Mouse (Mus musculus) stomach, embryonic 16.5 days (tissue): ENCODE results near the gene Rap1b. TPM values are rescaled to one million over a fixed set of nuclear protein-coding genes. Genes with fewer than 3 reads are reported as not detected.

Source experiments
- ATAC-seq: fragments of 200-750 bp; cut with Nextera tagmentation; 2 replicates; pipeline ENCODE4 v1.8.0; 2017; ENCODE audit warnings: moderate number of reproducible peaks, moderate TSS enrichment; ENCODE audit not compliant: insufficient read depth, low FRiP score
- H3K27ac ChIP-seq: fragments of 300-500 bp; sonication (generic); 2 replicates; pipeline ENCODE4 v1.5.1; 2014; ENCODE audit warnings: low read length
- H3K27me3 ChIP-seq: fragments of 300-500 bp; sonication (generic); 2 replicates; pipeline ENCODE4 v1.6.1; 2014; ENCODE audit warnings: low read length, control low read depth, mixed read lengths; ENCODE audit not compliant: control insufficient read depth, insufficient read depth
- H3K36me3 ChIP-seq: fragments of 300-500 bp; sonication (generic); 2 replicates; pipeline ENCODE4 v1.6.1; 2014; ENCODE audit warnings: low read length; ENCODE audit not compliant: control insufficient read depth, insufficient read depth
- H3K4me1 ChIP-seq: fragments of 300-500 bp; sonication (generic); 2 replicates; pipeline ENCODE4 v1.6.1; 2014; ENCODE audit warnings: low read length, control low read depth, mixed read lengths; ENCODE audit not compliant: control insufficient read depth, insufficient read depth
- H3K4me2 ChIP-seq: fragments of 300-500 bp; sonication (generic); 2 replicates; pipeline ENCODE4 v1.6.1; 2014; ENCODE audit warnings: low read depth, low read length, mixed read lengths
- H3K4me3 ChIP-seq: fragments of 300-500 bp; sonication (generic); replicated peaks from 2 replicates; pipeline ENCODE4 v1.5.1; 2014; ENCODE audit warnings: mild to moderate bottlenecking, low read length
- H3K9ac ChIP-seq: fragments of 300-500 bp; sonication (generic); 2 replicates; pipeline ENCODE4 v1.6.1; 2014; ENCODE audit warnings: low read length
- H3K9me3 ChIP-seq: fragments of 300-500 bp; sonication (generic); replicated peaks from 2 replicates; pipeline ENCODE4 v1.6.1; 2016; ENCODE audit warnings: low read length, control low read depth; ENCODE audit not compliant: control insufficient read depth
- WGBS: fragments of 180-500 bp; shearing (Covaris S2); extraction: QIAGEN DNeasy Blood & Tissue Kit; methylation state at CpG from one replicate; pipeline ENCODE4 v1.1.7; 2014; 5-methylcytosine and 5-hydroxymethylcytosine counted together
- polyA plus RNA-seq: library from polyadenylated mRNA; unstranded; fragments of >200 nt; fragmentation: Nextera tagmentation; extraction: Ambion mirVana; gene quantifications from 2 replicates; pipeline ENCODE4 v1.2.1, GENCODE M21; 2015

Gene Rap1b
- polyA plus RNA-seq, 1 experiment from 2014 or later, result 176 TPM

DNA sequence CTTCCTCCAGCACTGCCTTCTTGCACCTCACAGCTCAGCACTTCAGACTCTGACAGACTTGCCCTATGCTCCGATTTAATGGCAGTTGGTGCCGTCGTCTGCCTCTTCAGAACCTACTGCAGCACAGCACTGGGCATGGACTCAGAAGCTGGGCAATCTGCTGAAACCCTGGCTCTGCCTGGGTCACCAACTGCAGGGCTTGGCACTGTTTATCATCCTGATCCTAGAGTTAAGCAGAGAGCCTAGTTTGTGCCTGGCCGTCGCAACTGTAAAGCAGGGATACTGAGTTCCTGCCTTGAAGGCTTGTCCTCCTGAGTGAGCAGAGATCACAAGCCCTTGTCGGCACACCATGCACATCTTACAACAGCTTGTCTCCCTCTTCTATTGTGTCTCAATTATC is 29.1 kb downstream of the Rap1b start:
- Histone ChIP-seq H3K4me2 (no peak overlapping the region), H3K27ac (no peak overlapping the region), H3K9me3 (no peaks in the 10 kb centered on the region), H3K9ac (no peak overlapping the region), H3K4me1 (no peaks in the 10 kb centered on the region), H3K36me3 (peaks cover 40% of the 10 kb centered on the region), H3K27me3 (no peaks in the 10 kb centered on the region), H3K4me3 (no peak overlapping the region)
- no peak for ATAC-seq
- 93% methylated on average over 6 of the region's 6 CpGs for WGBS

DNA sequence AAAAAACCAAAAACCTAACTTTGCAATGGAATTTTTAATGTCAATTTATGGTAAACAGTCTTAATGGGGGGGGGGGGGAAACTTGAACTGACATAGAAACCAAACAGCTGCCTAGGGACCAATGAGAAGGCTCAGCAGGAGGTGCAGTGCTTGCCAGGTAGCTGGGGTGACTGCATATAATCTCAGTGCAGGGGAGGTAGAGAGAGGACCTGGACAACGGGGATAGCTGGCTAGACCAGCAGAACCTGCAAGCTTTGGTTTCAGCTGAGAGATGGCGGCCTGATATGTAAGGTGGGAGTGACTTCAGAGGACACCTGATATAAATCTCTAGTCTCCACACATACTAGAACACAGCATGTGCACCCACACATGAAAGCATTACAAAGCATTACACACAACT is 33.3 kb downstream of the Rap1b start:
- ATAC-seq, result no peak
- no peak overlapping the region for H3K4me2 ChIP-seq
- no peaks in the 10 kb centered on the region for H3K9me3 ChIP-seq
- no peak overlapping the region for H3K4me3 ChIP-seq
- no peaks in the 10 kb centered on the region for H3K27me3 ChIP-seq
- H3K9ac ChIP-seq, result no peak overlapping the region
- no peak overlapping the region for H3K27ac ChIP-seq
- peaks cover 14% of the 10 kb centered on the region; the same call in 1 of the 2 replicates for H3K36me3 ChIP-seq
- H3K4me1 ChIP-seq, result no peaks in the 10 kb centered on the region
- WGBS, result 94% methylated on average over 2 of the region's 2 CpGs

DNA sequence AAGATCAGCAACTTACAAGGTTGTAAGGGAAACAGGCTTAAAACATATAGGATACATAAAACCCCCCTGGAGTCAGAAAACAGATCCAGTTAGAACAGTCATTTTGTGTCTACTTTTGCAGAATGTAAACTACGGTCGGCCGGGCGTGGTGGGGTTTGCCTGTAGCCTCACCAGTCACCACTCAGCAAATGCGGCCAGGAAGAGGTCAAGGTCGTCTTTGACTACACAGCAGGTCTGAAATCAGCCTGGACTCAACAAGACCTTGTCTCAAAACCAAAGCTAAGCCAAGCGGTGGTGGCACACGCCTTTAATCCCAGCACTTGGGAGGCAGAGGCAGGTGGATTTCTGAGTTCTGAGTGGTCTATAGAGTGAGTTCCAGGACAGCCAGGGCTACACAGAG is 34.3 kb downstream of the Rap1b start:
- Histone ChIP-seq H3K4me1 (no peaks in the 10 kb centered on the region), H3K9ac (no peak overlapping the region), H3K36me3 (peaks cover 7% of the 10 kb centered on the region; the same call in 1 of the 2 replicates), H3K27me3 (no peaks in the 10 kb centered on the region), H3K27ac (no peak overlapping the region), H3K4me2 (no peak overlapping the region), H3K9me3 (no peaks in the 10 kb centered on the region), H3K4me3 (no peak overlapping the region)
- WGBS, result 89% methylated on average over 8 of the region's 8 CpGs
- ATAC-seq, result no peak

DNA sequence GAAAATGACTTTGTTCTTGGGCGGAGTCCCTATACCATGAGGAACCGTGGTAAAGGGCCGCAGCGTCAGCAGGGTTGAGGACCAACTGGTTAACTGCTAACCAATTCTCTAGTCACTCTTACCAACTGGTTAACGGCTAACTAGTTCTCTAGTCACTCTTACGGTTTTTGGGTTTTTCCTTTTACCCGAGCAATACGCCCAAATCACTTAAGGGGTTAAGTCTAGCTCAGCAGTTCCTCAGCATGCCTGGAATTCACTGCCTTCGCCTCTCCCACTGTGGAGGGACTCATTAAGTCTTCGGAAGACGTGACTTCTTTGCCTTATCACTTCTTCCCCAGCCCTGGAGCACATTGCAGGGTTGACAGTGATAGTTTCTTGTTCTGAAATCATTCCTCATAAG is 35.3 kb downstream of the Rap1b start:
- H3K4me1 ChIP-seq, result no peaks in the 10 kb centered on the region
- no peaks in the 10 kb centered on the region for H3K9me3 ChIP-seq
- ATAC-seq, result no peak
- H3K36me3 ChIP-seq, result peaks cover 6% of the 10 kb centered on the region; the same call in 1 of the 2 replicates
- no peak overlapping the region for H3K27ac ChIP-seq
- no peaks in the 10 kb centered on the region for H3K27me3 ChIP-seq
- no peak overlapping the region for H3K9ac ChIP-seq
- H3K4me2 ChIP-seq, result no peak overlapping the region
- no peak overlapping the region for H3K4me3 ChIP-seq
- 79% methylated on average over 11 of the region's 11 CpGs for WGBS

DNA sequence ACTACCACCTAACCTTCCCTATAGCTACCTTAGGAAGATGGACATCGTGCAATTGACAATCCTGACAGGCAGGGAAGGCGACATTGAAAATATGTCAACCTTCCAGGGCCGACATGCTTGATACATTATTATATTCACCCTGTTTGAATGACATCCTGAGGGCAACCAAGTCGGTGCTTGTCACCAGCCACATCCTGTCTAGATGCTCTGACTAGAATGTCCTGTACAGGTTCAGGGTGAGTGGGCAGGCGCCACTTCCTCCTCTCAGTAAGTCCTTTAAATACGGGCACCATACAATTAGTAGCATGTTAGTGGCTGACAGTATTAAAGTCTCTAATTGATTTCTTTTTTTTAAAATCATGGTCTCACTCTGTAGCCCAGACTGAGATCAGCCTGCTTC is 37.8 kb downstream of the Rap1b start:
- Histone ChIP-seq H3K4me3 (no peak overlapping the region), H3K4me1 (no peaks in the 10 kb centered on the region), H3K9ac (no peak overlapping the region), H3K27me3 (no peaks in the 10 kb centered on the region), H3K4me2 (no peak overlapping the region), H3K9me3 (no peaks in the 10 kb centered on the region), H3K27ac (no peak overlapping the region), H3K36me3 (peaks cover 2% of the 10 kb centered on the region; the same call in 1 of the 2 replicates)
- WGBS, result 80% methylated on average over 6 of the region's 6 CpGs
- ATAC-seq, result no peak

DNA sequence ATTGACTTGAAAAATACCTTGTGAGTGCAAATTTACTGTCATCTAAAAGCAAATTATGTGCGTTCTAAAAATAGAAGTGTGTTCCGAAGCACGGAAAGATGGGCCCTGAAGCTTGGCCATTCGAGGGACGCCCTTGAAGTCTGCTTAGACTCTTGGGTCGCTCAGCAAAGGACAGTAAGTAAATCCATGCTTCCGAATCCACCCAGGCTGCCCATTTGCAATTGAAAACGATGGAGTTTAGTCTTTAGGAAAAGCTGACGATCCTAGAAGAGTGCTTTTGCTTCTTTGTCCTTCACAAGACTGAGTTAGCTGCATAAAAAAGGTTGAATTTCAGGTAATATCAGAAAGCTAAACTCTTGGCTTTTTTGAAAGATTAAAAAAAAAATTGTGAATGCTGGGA is 39.9 kb downstream of the Rap1b start:
- Histone ChIP-seq H3K9me3 (no peaks in the 10 kb centered on the region), H3K36me3 (no peaks in the 10 kb centered on the region), H3K4me2 (no peak overlapping the region), H3K9ac (no peak overlapping the region), H3K4me3 (no peak overlapping the region), H3K27ac (no peak overlapping the region), H3K27me3 (no peaks in the 10 kb centered on the region), H3K4me1 (no peaks in the 10 kb centered on the region)
- no peak for ATAC-seq
- WGBS, result 66% methylated on average over 9 of the region's 9 CpGs

DNA sequence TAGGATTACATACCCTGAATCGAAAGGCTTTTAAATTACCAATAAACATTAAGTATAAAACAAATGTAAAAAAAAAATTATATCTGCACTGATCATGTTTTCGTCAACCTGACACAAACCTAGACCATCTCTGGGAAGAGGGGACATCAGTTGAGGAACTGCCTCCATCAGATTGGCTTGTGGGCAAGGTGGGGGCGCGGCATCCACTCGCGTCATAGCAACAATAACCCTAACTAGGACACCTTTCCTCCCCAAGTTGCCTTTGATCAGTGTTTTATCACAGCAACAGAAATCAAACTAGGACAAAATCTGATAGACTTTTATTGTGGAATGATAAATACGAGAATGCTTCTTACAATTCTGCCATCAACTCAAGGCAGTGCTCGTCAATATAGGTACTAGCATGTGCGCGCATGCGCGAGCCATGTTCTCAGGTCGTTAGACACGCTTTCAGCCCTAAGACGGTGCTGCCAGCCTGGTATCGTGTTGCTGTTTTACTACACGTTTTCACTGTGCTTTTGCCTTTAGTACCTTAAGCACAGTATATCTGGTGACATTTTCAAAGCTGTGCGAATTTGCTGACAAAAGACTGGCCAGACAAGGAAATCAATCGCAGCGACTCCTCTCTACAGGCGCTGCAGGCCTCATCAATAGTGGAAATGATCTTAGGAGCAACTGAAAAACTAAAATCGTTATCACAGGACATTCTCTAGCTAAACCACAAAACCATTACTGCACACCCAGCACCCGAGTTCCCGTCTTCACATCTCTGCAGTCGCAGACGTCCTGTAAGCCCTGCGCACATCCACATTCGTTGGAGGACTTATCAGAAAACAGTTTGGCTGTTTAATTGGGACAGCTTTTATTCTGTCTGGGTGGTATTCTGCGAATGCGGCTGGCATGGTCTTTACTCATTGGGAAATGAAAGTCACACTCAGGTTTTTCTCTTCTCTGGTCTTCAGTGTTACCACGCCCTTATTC is 41.7 kb downstream of the Rap1b start:
- no peaks in the 10 kb centered on the region for H3K27me3 ChIP-seq
- no peak overlapping the region for H3K27ac ChIP-seq
- no peaks in the 10 kb centered on the region for H3K9me3 ChIP-seq
- no peak overlapping the region for H3K9ac ChIP-seq
- no peak overlapping the region for H3K4me3 ChIP-seq
- no peak for ATAC-seq
- WGBS, result 89% methylated on average over 31 of the region's 31 CpGs
- no peaks in the 10 kb centered on the region for H3K36me3 ChIP-seq
- H3K4me1 ChIP-seq, result no peaks in the 10 kb centered on the region
- H3K4me2 ChIP-seq, result no peak overlapping the region

DNA sequence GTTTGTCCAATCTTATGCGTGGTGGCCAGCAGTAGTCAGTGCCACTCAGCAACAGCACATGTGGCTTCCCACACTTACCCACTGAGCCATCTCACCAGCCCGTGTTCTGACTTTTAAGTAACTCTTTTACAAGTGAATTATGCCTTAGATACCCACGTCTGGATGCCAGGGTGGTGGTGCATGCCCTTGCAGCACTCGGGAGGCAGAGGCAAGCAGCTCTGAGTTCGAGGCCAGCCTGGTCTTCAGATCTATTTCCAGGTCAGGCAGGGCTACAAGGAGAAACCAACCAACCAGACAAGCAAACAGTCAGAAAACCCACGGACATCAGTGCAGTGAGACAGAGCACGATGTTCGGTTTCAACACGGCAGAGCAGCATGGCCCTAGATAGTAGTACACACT is 43.9 kb downstream of the Rap1b start:
- no peak overlapping the region for H3K4me3 ChIP-seq
- H3K4me2 ChIP-seq, result no peak overlapping the region
- 94% methylated on average over 9 of the region's 9 CpGs for WGBS
- H3K9me3 ChIP-seq, result no peaks in the 10 kb centered on the region
- no peak for ATAC-seq
- no peaks in the 10 kb centered on the region for H3K4me1 ChIP-seq
- H3K36me3 ChIP-seq, result no peaks in the 10 kb centered on the region
- H3K27me3 ChIP-seq, result no peaks in the 10 kb centered on the region
- no peak overlapping the region for H3K27ac ChIP-seq
- H3K9ac ChIP-seq, result no peak overlapping the region

DNA sequence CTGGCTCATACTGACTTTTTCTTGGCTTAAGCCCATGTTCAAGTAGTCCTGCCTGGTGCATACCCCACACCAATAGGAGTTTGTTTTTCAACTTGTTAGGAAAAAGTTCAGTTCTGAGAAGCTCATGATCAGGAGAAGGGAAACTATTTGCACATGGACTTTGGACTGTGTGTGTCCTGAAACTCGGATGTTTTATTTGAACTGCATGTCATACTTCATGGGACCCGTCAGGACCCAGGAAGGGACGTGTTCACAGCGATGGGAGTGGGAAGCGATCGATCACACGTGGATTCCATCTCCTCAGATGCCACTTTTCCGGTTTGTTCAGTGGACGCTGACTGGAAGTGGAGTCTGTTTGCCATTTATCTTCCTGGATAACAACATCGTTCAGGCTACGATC is 46.0 kb downstream of the Rap1b start:
- ATAC-seq, result no peak
- Histone ChIP-seq H3K27me3 (no peaks in the 10 kb centered on the region), H3K4me2 (no peak overlapping the region), H3K9ac (peak overlapping the region; percentile 8; the same call in 1 of the 2 replicates), H3K4me1 (no peaks in the 10 kb centered on the region), H3K9me3 (no peaks in the 10 kb centered on the region), H3K36me3 (no peaks in the 10 kb centered on the region), H3K4me3 (no peak overlapping the region), H3K27ac (no peak overlapping the region)
- WGBS, result 55% methylated on average over 11 of the region's 11 CpGs
